Mouse (Mus musculus): ENCODE measurements at regions not wholly inside any gene's neighbourhood (a gene's known extent, or its start where the extent isn't known, plus 50 kb on each side); places are given as distances from the start of the nearest gene placed in this dataset.

- intact Hi-C loops (cut with DNase I): no loop called here
- no peak for DNase-seq (ENCODE audit: low spot score in 2 of 2)
Measured at GRCm38 (mm10) chr13:90212390-90212789, 123.0 kb upstream of the Xrcc4 start.

GRCm38 (mm10) chr13:90207875-90208274 lies 118.5 kb upstream of the Xrcc4 start:
- no peak for DNase-seq (ENCODE audit: low spot score in 2 of 2)
- intact Hi-C loops (cut with DNase I): no loop called here

Data from left cerebral cortex, postnatal 25 days (tissue).